Mouse (Mus musculus) MEL (cell line): ENCODE results near the gene Csnk1g2. TPM values are rescaled to one million over a fixed set of nuclear protein-coding genes. Genes with fewer than 3 reads are reported as not detected.

Experiments used
- DNase-seq: peaks from one replicate; pipeline ENCODE4 v3.0.0; 2011; ENCODE audit warnings: low read depth, low spot score
- H3K27ac ChIP-seq: 2 replicates; pipeline ENCODE4 v1.5.1; 2012; ENCODE audit warnings: low read depth, mild to moderate bottlenecking, control low read depth, low read length, moderate library complexity; ENCODE audit not compliant: control insufficient read depth
- H3K27me3 ChIP-seq, 2 experiments: fragments of 150-350 bp in 1 of 2; sonication (generic) in 1 of 2; 2 replicates each; pipeline ENCODE4 v1.6.1; 2012; ENCODE audit warnings: low read length in 2 of 2, mild to moderate bottlenecking in 2 of 2, improper control_type of control experiment in 1 of 2, moderate library complexity in 1 of 2; ENCODE audit not compliant: insufficient read depth in 2 of 2, control insufficient read depth in 1 of 2
- H3K36me3 ChIP-seq, 2 experiments: 2 replicates each; pipeline ENCODE4 v1.6.1; 2012 to 2014; ENCODE audit warnings: low read length in 2 of 2, improper control_type of control experiment in 1 of 2, inconsistent platforms in 1 of 2, mild to moderate bottlenecking in 1 of 2; ENCODE audit not compliant: insufficient read depth in 2 of 2, control insufficient read depth in 1 of 2
- H3K4me1 ChIP-seq, 2 experiments: fragments of 150-350 bp in 1 of 2; sonication (generic) in 1 of 2; 2 replicates each; pipeline ENCODE4 v1.6.1; 2012; ENCODE audit warnings: low read length in 2 of 2, improper control_type of control experiment in 1 of 2, mild to moderate bottlenecking in 1 of 2; ENCODE audit not compliant: insufficient read depth in 2 of 2, control insufficient read depth in 1 of 2
- H3K4me3 ChIP-seq, 2 experiments: fragments of 150-350 bp in 1 of 2; sonication (generic) in 1 of 2; 2 replicates each; pipeline ENCODE4 v1.5.1; 2012; ENCODE audit warnings: low read depth in 2 of 2, low read length in 2 of 2, mild to moderate bottlenecking in 2 of 2, moderate library complexity in 2 of 2, control low read depth in 1 of 2, improper control_type of control experiment in 1 of 2; ENCODE audit not compliant: control insufficient read depth in 1 of 2, insufficient read depth in 1 of 2
- H3K79me2 ChIP-seq: 2 replicates; pipeline ENCODE4 v1.6.1; 2012; ENCODE audit warnings: mild to moderate bottlenecking, low read length, moderate library complexity; ENCODE audit not compliant: control insufficient read depth, poor library complexity, insufficient read depth
- H3K9ac ChIP-seq: 2 replicates; pipeline ENCODE4 v1.6.1; 2012; ENCODE audit warnings: low read depth, mild to moderate bottlenecking, control low read depth, low read length, moderate library complexity; ENCODE audit not compliant: control insufficient read depth, poor library complexity, severe bottlenecking
- H3K9me3 ChIP-seq: fragments of 150-350 bp; sonication (generic); replicated peaks from 2 replicates; pipeline ENCODE4 v1.6.1; 2012; ENCODE audit warnings: mild to moderate bottlenecking, low read length, improper control_type of control experiment, moderate library complexity; ENCODE audit not compliant: insufficient read depth
- BHLHE40 ChIP-seq: IDR thresholded peaks from 2 replicates; pipeline ENCODE4 v1.6.1; 2012; ENCODE audit warnings: low read depth, mild to moderate bottlenecking, inconsistent platforms, low read length, improper control_type of control experiment, borderline replicate concordance
- CHD1 ChIP-seq: IDR thresholded peaks from 2 replicates; pipeline ENCODE4 v1.6.1; 2012; ENCODE audit warnings: low read depth, mild to moderate bottlenecking, inconsistent platforms, low read length, improper control_type of control experiment
- CHD2 ChIP-seq: IDR thresholded peaks from 2 replicates; pipeline ENCODE4 v1.6.1; 2011; ENCODE audit warnings: low read length, improper control_type of control experiment
- CTCF ChIP-seq, 3 experiments: IDR thresholded peaks in 2 of 3; conservative IDR thresholded peaks in 1 of 3; 2 replicates each; pipeline ENCODE4 v1.5.1; 2011 to 2012; ENCODE audit warnings: low read length in 3 of 3, low read depth in 2 of 3, mild to moderate bottlenecking in 2 of 3, improper control_type of control experiment in 1 of 3, inconsistent platforms in 1 of 3, mixed read lengths in 1 of 3, moderate library complexity in 1 of 3; ENCODE audit not compliant: control insufficient read depth in 1 of 3, insufficient read depth in 1 of 3, poor library complexity in 1 of 3, severe bottlenecking in 1 of 3
- E2F4 ChIP-seq: IDR thresholded peaks from 2 replicates; pipeline ENCODE4 v1.6.1; 2011; ENCODE audit warnings: low read depth, low read length, improper control_type of control experiment, borderline replicate concordance
- ELF1 ChIP-seq: IDR thresholded peaks from 2 replicates; pipeline ENCODE4 v1.6.1; 2014; ENCODE audit warnings: low read depth, mild to moderate bottlenecking, inconsistent platforms, low read length, improper control_type of control experiment, moderate library complexity
- EP300 ChIP-seq, 2 experiments: IDR thresholded peaks; 2 replicates each; pipeline ENCODE4 v1.6.1; 2011; ENCODE audit warnings: improper control_type of control experiment in 2 of 2, low read length in 2 of 2, low read depth in 1 of 2, mild to moderate bottlenecking in 1 of 2
- ETS1 ChIP-seq: IDR thresholded peaks from 2 replicates; pipeline ENCODE4 v1.6.1; 2012; ENCODE audit warnings: low read depth, mild to moderate bottlenecking, inconsistent platforms, low read length, improper control_type of control experiment, moderate library complexity
- GABPA ChIP-seq: IDR thresholded peaks from 2 replicates; pipeline ENCODE4 v1.6.1; 2012; ENCODE audit warnings: low read depth, mild to moderate bottlenecking, inconsistent platforms, low read length, improper control_type of control experiment, moderate library complexity
- MAFK ChIP-seq: IDR thresholded peaks from 2 replicates; pipeline ENCODE4 v1.6.1; 2011; ENCODE audit warnings: low read depth, mild to moderate bottlenecking, low read length, improper control_type of control experiment, borderline replicate concordance
- MAX ChIP-seq: IDR thresholded peaks from 2 replicates; pipeline ENCODE4 v1.6.1; 2011; ENCODE audit warnings: low read length, improper control_type of control experiment
- MAZ ChIP-seq: IDR thresholded peaks from 2 replicates; pipeline ENCODE4 v1.6.1; 2012; ENCODE audit warnings: low read depth, mild to moderate bottlenecking, inconsistent platforms, low read length, improper control_type of control experiment
- MEF2A ChIP-seq: IDR thresholded peaks from 2 replicates; pipeline ENCODE4 v1.6.1; 2014; ENCODE audit warnings: low read depth, mild to moderate bottlenecking, inconsistent platforms, low read length, improper control_type of control experiment; ENCODE audit not compliant: poor library complexity, insufficient replicate concordance, severe bottlenecking; ENCODE audit errors: extremely low read depth
- MXI1 ChIP-seq: IDR thresholded peaks from 2 replicates; pipeline ENCODE4 v1.6.1; 2011; ENCODE audit warnings: mild to moderate bottlenecking, low read depth, low read length, improper control_type of control experiment
- MYB ChIP-seq: IDR thresholded peaks from 2 replicates; pipeline ENCODE4 v1.6.1; 2011; ENCODE audit warnings: mild to moderate bottlenecking, low read depth, low read length, improper control_type of control experiment
- MYC ChIP-seq: IDR thresholded peaks from 2 replicates; pipeline ENCODE4 v1.6.1; 2011; ENCODE audit warnings: low read depth, mild to moderate bottlenecking, low read length, improper control_type of control experiment, moderate library complexity
- NRF1 ChIP-seq: IDR thresholded peaks from 2 replicates; pipeline ENCODE4 v1.6.1; 2014; ENCODE audit warnings: low read depth, mild to moderate bottlenecking, inconsistent platforms, low read length, improper control_type of control experiment, moderate library complexity; ENCODE audit not compliant: poor library complexity, insufficient read depth, severe bottlenecking
- POLR2A ChIP-seq, 2 experiments: IDR thresholded peaks; 2 replicates each; pipeline ENCODE4 v1.6.1; 2011 to 2012; ENCODE audit warnings: low read length in 2 of 2, mild to moderate bottlenecking in 2 of 2, control low read depth in 1 of 2, improper control_type of control experiment in 1 of 2, low read depth in 1 of 2, moderate library complexity in 1 of 2; ENCODE audit not compliant: control insufficient read depth in 1 of 2, insufficient read depth in 1 of 2, poor library complexity in 1 of 2
- POLR2AphosphoS5 ChIP-seq: IDR thresholded peaks from 2 replicates; pipeline ENCODE4 v1.6.1; 2012; ENCODE audit warnings: low read depth, borderline replicate concordance, mild to moderate bottlenecking, inconsistent platforms, low read length, moderate library complexity, mixed read lengths
- RAD21 ChIP-seq: IDR thresholded peaks from 2 replicates; pipeline ENCODE4 v1.6.1; 2011; ENCODE audit warnings: mild to moderate bottlenecking, low read depth, low read length, improper control_type of control experiment
- SMC3 ChIP-seq: IDR thresholded peaks from 2 replicates; pipeline ENCODE4 v1.6.1; 2011; ENCODE audit warnings: low read depth, low read length, improper control_type of control experiment
- TAL1 ChIP-seq: IDR thresholded peaks from 2 replicates; pipeline ENCODE4 v1.6.1; 2012; ENCODE audit warnings: mild to moderate bottlenecking, inconsistent platforms, low read length, moderate library complexity, mixed read lengths
- TBP ChIP-seq: IDR thresholded peaks from 2 replicates; pipeline ENCODE4 v1.8.0; 2011; ENCODE audit warnings: low read depth, low read length, improper control_type of control experiment
- TCF12 ChIP-seq: IDR thresholded peaks from 2 replicates; pipeline ENCODE4 v1.6.1; 2014; ENCODE audit warnings: low read depth, mild to moderate bottlenecking, inconsistent platforms, low read length, improper control_type of control experiment, moderate library complexity
- USF2 ChIP-seq, 2 experiments: IDR thresholded peaks; 2 replicates each; pipeline ENCODE4 v1.6.1; 2011 to 2012; ENCODE audit warnings: improper control_type of control experiment in 2 of 2, low read length in 2 of 2, borderline replicate concordance in 1 of 2, inconsistent platforms in 1 of 2, low read depth in 1 of 2, mild to moderate bottlenecking in 1 of 2; ENCODE audit not compliant: insufficient read depth in 1 of 2
- ZC3H11A ChIP-seq: IDR thresholded peaks from 2 replicates; pipeline ENCODE4 v1.6.1; 2012; ENCODE audit warnings: low read depth, mild to moderate bottlenecking, inconsistent platforms, low read length, improper control_type of control experiment
- ZKSCAN1 ChIP-seq: IDR thresholded peaks from 2 replicates; pipeline ENCODE4 v1.6.1; 2012; ENCODE audit warnings: low read depth, mild to moderate bottlenecking, inconsistent platforms, low read length, improper control_type of control experiment, moderate library complexity
- polyA plus RNA-seq, 2 experiments: library from polyadenylated mRNA; stranded (reverse) in 1 of 2; unstranded in 1 of 2; fragments of >175 nt in 1 of 2; fragments of >200 nt in 1 of 2; gene quantifications; 2 replicates each; pipeline versions ENCODE4 v1.2.1 to v1.2.4; 2012; ENCODE audit warnings: low replicate concordance in 2 of 2, low read depth in 1 of 2; ENCODE audit not compliant: insufficient read length in 2 of 2, insufficient read depth in 1 of 2, missing spikeins in 1 of 2
- total RNA-seq: library from RNA; depleted of rRNA; stranded (reverse); fragments of 300-350 nt; gene quantifications from 2 replicates; pipeline ENCODE4 v1.2.3, GENCODE M21; 2012

Gene Csnk1g2
- total and polyA plus RNA-seq, 3 experiments: 132 to 231 TPM; not detected in 1

- H3K4me3 ChIP-seq: no peak overlapping the region
- H3K36me3 ChIP-seq: peaks cover 0 to 4% of the 10 kb centered on the region in 2 experiments; a peak in 1 of 4 replicates
- peaks cover 4% of the 10 kb centered on the region for H3K79me2 ChIP-seq
- no peak overlapping the region for H3K27ac ChIP-seq
- no peaks in the 10 kb centered on the region for H3K4me1 ChIP-seq
- no peaks in the 10 kb centered on the region for H3K9me3 ChIP-seq
- no peaks in the 10 kb centered on the region for H3K27me3 ChIP-seq
- TF ChIP-seq MAFK: no peak
- TF ChIP-seq, all 39 proteins: peak for 0
- no peak overlapping the region for H3K9ac ChIP-seq
- no peak for DNase-seq
Measured at GRCm38 (mm10) chr10:80611905-80612304, 10.7 kb upstream of the Csnk1g2 start.

GRCm38 (mm10) chr10:80613821-80614220, 8.8 kb upstream of the Csnk1g2 start:
- TF ChIP-seq MAFK (no peak), ZC3H11A (no peak), MXI1 (no peak), MYB (no peak), MAX (no peak), USF2 (IDR thresholded peaks at IDR 0.05; ENCODE audit: borderline replicate concordance in 1 of 2, insufficient read depth in 1 of 2, low read depth in 1 of 2, low read length in 2 of 2) (no peak), BHLHE40 (no peak), SMC3 (no peak), E2F4 (no peak), NRF1 (no peak)
- Histone ChIP-seq H3K27me3 (no peaks in the 10 kb centered on the region), H3K36me3 (peaks cover 0 to 2% of the 10 kb centered on the region in 2 experiments; a peak in 1 of 4 replicates)

GRCm38 (mm10) chr10:80614351-80614750, 8.3 kb upstream of the Csnk1g2 start:
- H3K9me3 ChIP-seq: no peaks in the 10 kb centered on the region
- no peak for DNase-seq
- H3K36me3 ChIP-seq: peaks cover 0 to 2% of the 10 kb centered on the region in 2 experiments; a peak in 1 of 4 replicates
- no peak overlapping the region for H3K27ac ChIP-seq
- H3K79me2 ChIP-seq: no peaks in the 10 kb centered on the region
- H3K4me3 ChIP-seq: no peak overlapping the region
- no peaks in the 10 kb centered on the region for H3K27me3 ChIP-seq
- H3K9ac ChIP-seq: no peak overlapping the region
- no peaks in the 10 kb centered on the region for H3K4me1 ChIP-seq
- TF ChIP-seq MYB: no peak
- TF ChIP-seq CHD1: no peak
- TF ChIP-seq TBP: no peak
- no peak for TF ChIP-seq TAL1
- no peak for TF ChIP-seq MAZ
- TF ChIP-seq POLR2AphosphoS5: no peak
- no peak for TF ChIP-seq ZKSCAN1
- TF ChIP-seq EP300 (IDR thresholded peaks at IDR 0.05; ENCODE audit: low read depth in 1 of 2, low read length in 2 of 2): no peak
- TF ChIP-seq GABPA: no peak
- no peak for TF ChIP-seq MEF2A
- TF ChIP-seq ETS1: no peak
- TF ChIP-seq TCF12: no peak
- TF ChIP-seq CTCF (IDR thresholded peaks at IDR 0.05 in 2 of 3, conservative IDR thresholded peaks at IDR 0.05 in 1 of 3; ENCODE audit: control insufficient read depth in 1 of 3, insufficient read depth in 1 of 3, low read depth in 2 of 3, low read length in 3 of 3, poor library complexity in 1 of 3, severe bottlenecking in 1 of 3): no peak
- no peak for TF ChIP-seq RAD21
- TF ChIP-seq MYC: no peak
- TF ChIP-seq POLR2A (IDR thresholded peaks at IDR 0.05; ENCODE audit: control insufficient read depth in 1 of 2, insufficient read depth in 1 of 2, low read depth in 1 of 2, low read length in 2 of 2, poor library complexity in 1 of 2): no peak
- TF ChIP-seq ELF1: no peak
- no peak for TF ChIP-seq MAX
- TF ChIP-seq CHD2: no peak

More at GRCm38 (mm10) chr10:80613821-80614220, 8.8 kb upstream of the Csnk1g2 start:
- Histone ChIP-seq H3K4me1 (no peaks in the 10 kb centered on the region), H3K9ac (no peak overlapping the region), H3K9me3 (no peaks in the 10 kb centered on the region), H3K79me2 (no peaks in the 10 kb centered on the region), H3K27ac (no peak overlapping the region), H3K4me3 (no peak overlapping the region)
- DNase-seq: no peak
